Comparison of ENCODE assay signal across 27 mouse cellular contexts in the genomic region with DNA sequence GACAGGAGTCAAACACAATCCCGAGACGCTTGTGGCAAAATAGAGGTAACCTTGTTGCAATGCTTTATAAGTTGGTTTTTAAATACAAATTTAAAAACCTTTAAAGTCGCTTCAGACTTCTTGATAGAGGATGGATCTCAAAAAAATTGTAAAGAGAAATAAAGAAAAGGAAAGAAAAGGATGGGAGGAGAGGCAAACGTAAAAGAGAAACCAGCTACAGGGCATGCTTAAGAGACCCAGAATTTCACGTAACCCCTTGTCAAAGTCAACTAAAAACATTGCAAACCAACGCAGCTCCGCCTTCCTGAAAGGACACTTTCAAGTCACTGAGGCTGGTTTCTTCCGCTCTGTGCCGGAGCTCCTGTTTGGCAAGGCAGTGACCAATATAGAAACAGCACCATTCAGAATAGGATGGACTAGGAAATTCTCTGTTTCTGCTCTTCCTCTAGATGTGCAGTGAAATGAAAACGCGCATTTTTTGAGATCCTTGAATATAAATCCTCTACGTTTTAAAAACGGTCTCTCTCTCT. TPM values are rescaled to one million over a fixed set of nuclear protein-coding genes. Genes with fewer than 3 reads are reported as not detected.
DNase-seq lines count a peak whose midpoint lies in the region; ATAC-seq lines count a peak whose summit lies in the region.
"Had no signal": no experiment of that assay in that cellular context is flagged by ENCODE, and none has a peak within 500 bp of the region (broad histone marks: within the 10 kb centered on the region; RNA-seq: fewer than 3 reads in every experiment).

No protein-coding gene starts in this region.

- DNase-seq in embryonic facial prominence, embryonic 11.5 days (ENCODE audit: low spot score) = peak; percentile 17
- no peak for DNase-seq in embryonic facial prominence, embryonic 10.5 days (ENCODE audit: low spot score)
- peak; percentile 51 for DNase-seq in embryo, embryonic 11 days
- no peak for DNase-seq in gastrocnemius, adult 8-10 months (ENCODE audit: low spot score in 2 of 2)
- no peak for DNase-seq in right cerebral cortex, postnatal 10 days (ENCODE audit: low spot score in 2 of 2)
- DNase-seq: adrenal gland, postnatal 25 days; cerebellum, adult 9-10 months; gastrocnemius, postnatal 25 days; heart, adult 2 months; kidney, adult 8-10 months; kidney, postnatal 10 days; liver, postnatal 0 days; right cerebral cortex, postnatal 14 days; thymus, postnatal 25 days had no signal

- no peaks in the 10 kb centered on the region for H3K36me3 ChIP-seq in embryonic facial prominence, embryonic 11.5 days (replicated peaks; ENCODE audit: control insufficient read depth, insufficient read depth, low read depth, low read length)
- peaks cover 5% of the 10 kb centered on the region; the same call in 1 of the 2 replicates for H3K36me3 ChIP-seq in embryonic facial prominence, embryonic 10.5 days (replicated peaks)
- no peaks in the 10 kb centered on the region for H3K36me3 ChIP-seq in megakaryocyte, embryonic 14.5 days (replicated peaks; ENCODE audit: low read length)
- H3K36me3 ChIP-seq in neural tube, embryonic 13.5 days = no peaks in the 10 kb centered on the region
- H3K36me3 ChIP-seq: heart, embryonic 13.5 days; intestine, embryonic 15.5 days; limb, embryonic 12.5 days; midbrain, embryonic 12.5 days had no signal

- H3K9me3 ChIP-seq in embryonic facial prominence, embryonic 11.5 days (replicated peaks; ENCODE audit: control insufficient read depth, low read length) = no peaks in the 10 kb centered on the region
- H3K9me3 ChIP-seq in embryonic facial prominence, embryonic 10.5 days = no peaks in the 10 kb centered on the region
- H3K9me3 ChIP-seq in megakaryocyte, embryonic 14.5 days = peaks cover 10% of the 10 kb centered on the region
- no peaks in the 10 kb centered on the region for H3K9me3 ChIP-seq in neural tube, embryonic 13.5 days
- H3K9me3 ChIP-seq: heart, embryonic 13.5 days; intestine, embryonic 15.5 days; limb, embryonic 12.5 days; midbrain, embryonic 12.5 days had no signal

- H3K27ac ChIP-seq in embryonic facial prominence, embryonic 11.5 days (replicated peaks; ENCODE audit: low read depth, low read length) = no peak overlapping the region
- H3K27ac ChIP-seq in embryonic facial prominence, embryonic 10.5 days (replicated peaks) = no peak overlapping the region
- no peak overlapping the region for H3K27ac ChIP-seq in neural tube, embryonic 13.5 days (replicated peaks)
- H3K27ac ChIP-seq: heart, adult 2 months; heart, embryonic 13.5 days; hindbrain, embryonic 14.5 days; intestine, embryonic 15.5 days; limb, embryonic 12.5 days; macrophage; midbrain, embryonic 12.5 days had no signal

- peaks cover 2% of the 10 kb centered on the region; the same call in 1 of the 2 replicates for H3K4me1 ChIP-seq in embryonic facial prominence, embryonic 11.5 days (ENCODE audit: control insufficient read depth, insufficient read depth, low read length)
- H3K4me1 ChIP-seq in embryonic facial prominence, embryonic 10.5 days = peaks cover 30% of the 10 kb centered on the region
- H3K4me1 ChIP-seq in megakaryocyte, embryonic 14.5 days = peaks cover 8% of the 10 kb centered on the region
- peaks cover 4% of the 10 kb centered on the region for H3K4me1 ChIP-seq in neural tube, embryonic 13.5 days (replicated peaks)

- ATAC-seq in embryonic facial prominence, embryonic 11.5 days (replicated peaks; ENCODE audit: insufficient number of reproducible peaks, low FRiP score, low TSS enrichment, low read depth) = no peak
- ATAC-seq in megakaryocyte, adult 5-6 weeks (ENCODE audit: poor library complexity, severe bottlenecking) = no peak
- no peak for ATAC-seq in neural tube, embryonic 13.5 days (ENCODE audit: low read depth)
- ATAC-seq: CD4-positive, CD25-positive, alpha-beta regulatory T cell, adult 4 months; intestine, embryonic 15.5 days; liver, postnatal 0 days; lung, postnatal 0 days had no signal

- 4% methylated on average over 13 of the region's 13 CpGs for WGBS in embryonic facial prominence, embryonic 11.5 days
- 5% methylated on average over 13 of the region's 13 CpGs for WGBS in embryonic facial prominence, embryonic 10.5 days
- WGBS in neural tube, embryonic 13.5 days = 3% methylated on average over 13 of the region's 13 CpGs

- peaks cover 49% of the 10 kb centered on the region for H3K27me3 ChIP-seq in embryonic facial prominence, embryonic 11.5 days (ENCODE audit: control insufficient read depth, insufficient read depth, low read length)
- peaks cover 99% of the 10 kb centered on the region for H3K27me3 ChIP-seq in embryonic facial prominence, embryonic 10.5 days (replicated peaks; ENCODE audit: low read depth, poor library complexity, severe bottlenecking)
- H3K27me3 ChIP-seq in megakaryocyte, embryonic 14.5 days (replicated peaks) = peaks cover 49% of the 10 kb centered on the region
- H3K27me3 ChIP-seq in neural tube, embryonic 13.5 days = peaks cover 97% of the 10 kb centered on the region

- no peak overlapping the region for H3K4me2 ChIP-seq in embryonic facial prominence, embryonic 11.5 days (ENCODE audit: low read depth, low read length)
- H3K4me2 ChIP-seq in neural tube, embryonic 13.5 days = peak overlapping the region; percentile 47
- H3K4me2 ChIP-seq: hindbrain, embryonic 14.5 days; intestine, embryonic 15.5 days; liver, embryonic 11.5 days; midbrain, embryonic 12.5 days had no signal

- H3K4me3 ChIP-seq in embryonic facial prominence, embryonic 11.5 days (ENCODE audit: low read depth, low read length) = no peak overlapping the region
- H3K4me3 ChIP-seq in embryonic facial prominence, embryonic 10.5 days = no peak overlapping the region
- peak overlapping the region; percentile 81 for H3K4me3 ChIP-seq in megakaryocyte, embryonic 14.5 days (replicated peaks)
- no peak overlapping the region for H3K4me3 ChIP-seq in neural tube, embryonic 13.5 days
- H3K4me3 ChIP-seq: heart, adult 2 months; intestine, embryonic 15.5 days; midbrain, embryonic 12.5 days had no signal

- no peak overlapping the region for H3K9ac ChIP-seq in embryonic facial prominence, embryonic 11.5 days (replicated peaks; ENCODE audit: low read length)
- H3K9ac ChIP-seq in neural tube, embryonic 13.5 days = no peak overlapping the region
- H3K9ac ChIP-seq: heart, embryonic 13.5 days; hindbrain, embryonic 14.5 days; intestine, embryonic 15.5 days; limb, embryonic 12.5 days; liver, postnatal 0 days; midbrain, embryonic 12.5 days had no signal

RNA-seq across cellular contexts. Expression of gene Isl1, which starts 10.8 kb away (rescaled TPM):
- polyA plus RNA-seq in embryonic facial prominence, embryonic 11.5 days (2014; fragmentation: Nextera tagmentation; extraction: Ambion mirVana) = 58.0 and 73.1 TPM in 2 replicates
- polyA plus RNA-seq in embryonic facial prominence, embryonic 10.5 days (2016; fragmentation: Nextera tagmentation; extraction: Ambion mirVana) = 49.5 and 58.7 TPM in 2 replicates
- polyA plus RNA-seq in megakaryocyte, embryonic 14.5 days (2012; ENCODE audit: insufficient read depth, low replicate concordance) = not detected in 2 replicates
- total RNA-seq in megakaryocyte, adult 5-6 weeks (2015) = not detected in 2 replicates
- not detected in 2 replicates for total RNA-seq in megakaryocyte, adult 5-6 weeks (2017)
- polyA plus RNA-seq in neural tube, embryonic 13.5 days (2015; fragmentation: Nextera tagmentation; extraction: Ambion mirVana) = 133 and 169 TPM in 2 replicates
- under 1 TPM in 3 of 4 experiments, not detected in 1; 0.29 to 0.36 (median 0.29) TPM for total RNA-seq in gastrocnemius, adult 8-10 months (2022)
- total RNA-seq: common myeloid progenitor, adult 5-6 weeks; gastrocnemius, postnatal 25 days; heart, adult 2 months had no signal
- polyA plus RNA-seq: CD4-positive, CD25-positive, alpha-beta regulatory T cell, adult 4 months; liver, postnatal 0 days; macrophage had no signal

Comparison
In these comparisons a context has a peak if more than half of its experiments do, and no peak if none do; other contexts are left out.
1. DNase-seq: peak in embryonic facial prominence, embryonic 11.5 days (single experiment) and embryo, embryonic 11 days (single experiment); none in embryonic facial prominence, embryonic 10.5 days (single experiment), gastrocnemius, adult 8-10 months (0 of 2) and right cerebral cortex, postnatal 10 days (0 of 2).
2. RNA of gene Isl1, which starts 10.8 kb away (polyA plus RNA-seq): 133 to 169 TPM in neural tube, embryonic 13.5 days, 49.5 to 58.7 TPM in embryonic facial prominence, embryonic 10.5 days and 58.0 to 73.1 TPM in embryonic facial prominence, embryonic 11.5 days; not detected in megakaryocyte, embryonic 14.5 days; every median in the first group is over 10 times any median in the second.